Mouse (Mus musculus) liver, postnatal 0 days (tissue): ENCODE results near the gene Hrc.

Experiments used
- CTCF ChIP-seq: sonication (generic); IDR thresholded peaks from 2 replicates; pipeline ENCODE4 v1.5.1; 2016; ENCODE audit warnings: antibody characterized with exemption, low read depth
- EP300 ChIP-seq: IDR thresholded peaks from 2 replicates; pipeline ENCODE4 v1.6.1; 2016; ENCODE audit warnings: antibody characterized with exemption, low read depth, mild to moderate bottlenecking

DNA sequence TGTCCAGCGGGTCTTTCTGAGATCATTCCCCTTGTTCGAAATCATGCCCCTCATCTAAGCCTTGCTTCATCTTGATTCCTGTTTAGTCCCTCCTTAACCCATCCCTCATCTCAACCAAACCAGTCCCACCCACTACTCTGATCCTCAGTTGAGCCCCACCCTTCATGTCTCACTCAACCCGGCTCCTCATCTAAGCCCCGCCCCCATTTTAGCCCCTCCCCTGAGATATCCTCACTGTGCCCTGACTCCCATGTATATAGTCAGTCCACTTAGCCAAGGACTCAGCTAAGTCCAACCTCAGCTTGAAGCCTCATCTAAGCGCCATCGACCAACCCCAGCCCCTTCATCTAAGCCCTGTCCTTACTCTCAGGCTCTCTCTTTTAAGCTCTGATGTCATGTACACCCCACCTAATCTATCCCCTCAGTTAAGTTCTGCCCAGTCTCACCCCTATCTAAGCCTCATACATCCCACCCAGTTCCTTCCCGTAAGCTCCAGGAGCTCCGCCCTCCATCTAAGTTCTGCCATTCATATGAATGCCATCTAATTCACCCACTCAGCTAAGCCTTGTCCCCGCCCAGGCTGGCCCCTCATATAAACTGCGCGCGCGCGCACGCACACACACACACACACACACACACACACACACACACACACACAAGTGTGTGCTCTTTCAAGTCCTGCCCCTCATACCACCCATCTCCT is 20.4 kb downstream of the Hrc start:
- TF ChIP-seq EP300 (no peak), CTCF (no peak)
